Mouse (Mus musculus) common myeloid progenitor, adult 5-6 weeks (primary cell): ENCODE measurements around the gene Perp. TPM values are rescaled to one million over a fixed set of nuclear protein-coding genes. Genes with fewer than 3 reads are reported as not detected.
A peak's percentile ranks its signal among the peaks of the same experiment; 100 is the strongest.

ENCODE experiments used
- ATAC-seq: replicated peaks from 2 replicates; pipeline ENCODE4 v1.8.0; 2016; ENCODE audit warnings: low read depth, mild to moderate bottlenecking, moderate TSS enrichment, inconsistent platforms; ENCODE audit not compliant: poor library complexity, severe bottlenecking
- total RNA-seq: library from RNA; stranded (forward); fragments of 200-1000, 187-1606 nt; gene quantifications from 2 replicates; pipeline ENCODE4 v1.2.3, GENCODE M21; 2017

The Perp gene
- total RNA-seq, 1 experiment from 2014 or later = 3.6 TPM

DNA sequence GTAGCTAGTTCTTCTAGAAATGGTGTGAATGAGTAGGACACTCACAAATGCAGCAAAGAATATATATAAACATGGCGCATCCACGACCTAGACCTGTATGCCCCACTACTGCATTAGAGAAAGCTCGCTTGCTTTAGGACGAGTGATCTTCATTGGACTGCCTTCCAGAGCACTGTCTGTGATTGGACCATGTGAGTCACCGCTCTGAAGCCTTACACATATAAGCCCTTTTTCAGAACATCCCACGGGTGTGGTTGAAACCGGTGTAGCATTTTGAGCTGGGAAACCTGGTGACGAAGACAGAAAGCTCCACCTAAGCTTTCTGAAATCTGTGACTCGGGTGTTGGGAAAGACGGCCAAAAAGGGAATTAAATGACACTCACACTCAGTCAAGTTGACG, 16.0 kb downstream of the Perp start:
- ATAC-seq = no peak

DNA sequence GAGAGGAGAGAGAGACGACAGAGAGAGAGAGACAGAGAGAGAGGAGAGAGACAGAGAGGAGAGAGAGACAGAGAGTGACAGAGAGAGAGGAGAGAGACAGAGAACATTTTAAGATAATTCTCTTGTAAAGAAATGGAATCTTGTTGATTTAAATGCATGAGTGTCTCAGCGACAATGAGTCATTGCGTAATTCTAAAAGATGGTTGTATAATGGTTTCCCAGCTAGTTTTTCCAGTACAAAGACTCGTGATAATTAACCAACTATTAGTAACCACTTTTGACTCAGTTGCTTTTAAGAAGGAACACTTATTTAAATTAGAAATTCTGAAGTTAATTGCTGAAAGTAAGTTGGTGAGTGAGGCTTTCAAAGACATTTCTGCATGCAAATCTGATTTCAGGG, 16.6 kb downstream of the Perp start:
- ATAC-seq = no peak

DNA sequence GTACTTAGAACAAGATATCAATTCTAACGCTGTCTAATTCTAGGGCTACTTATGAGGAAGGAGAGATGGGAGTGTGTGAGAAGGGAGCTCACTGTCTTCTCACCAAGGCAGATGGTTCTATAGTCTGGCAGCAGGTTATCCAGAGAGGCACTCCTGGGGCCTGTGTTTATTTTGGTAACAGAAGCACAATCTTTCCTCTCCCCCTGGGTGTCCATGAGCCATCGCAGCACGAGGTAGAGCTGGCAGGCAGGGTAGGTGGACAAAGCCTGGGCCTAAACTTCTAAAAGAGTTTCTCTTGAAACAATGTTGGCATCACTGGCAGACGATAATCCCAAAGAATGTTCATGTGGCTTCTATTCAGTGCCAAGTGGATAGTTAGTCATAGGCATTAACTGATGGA, 18.5 kb downstream of the Perp start:
- ATAC-seq = no peak

DNA sequence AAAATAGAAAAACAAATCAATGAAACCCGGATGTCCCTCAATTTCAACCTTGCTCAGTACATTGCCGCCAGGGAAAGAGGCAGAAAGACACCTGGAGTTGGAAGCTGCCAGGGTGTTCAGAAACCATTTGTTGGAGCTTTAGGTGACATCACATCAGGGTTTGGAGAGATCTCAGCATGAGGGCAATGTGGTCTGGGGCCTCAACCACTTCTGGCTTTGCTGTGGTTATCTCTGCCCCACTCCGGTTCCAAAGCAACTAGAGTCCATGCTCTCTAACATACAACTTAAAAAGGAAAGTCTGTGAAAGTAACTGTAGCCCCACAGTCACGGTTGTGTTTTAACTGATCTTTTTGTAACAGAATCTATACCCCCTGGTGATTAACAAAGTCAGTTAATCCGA, 19.9 kb downstream of the Perp start:
- ATAC-seq = peak; percentile 80

DNA sequence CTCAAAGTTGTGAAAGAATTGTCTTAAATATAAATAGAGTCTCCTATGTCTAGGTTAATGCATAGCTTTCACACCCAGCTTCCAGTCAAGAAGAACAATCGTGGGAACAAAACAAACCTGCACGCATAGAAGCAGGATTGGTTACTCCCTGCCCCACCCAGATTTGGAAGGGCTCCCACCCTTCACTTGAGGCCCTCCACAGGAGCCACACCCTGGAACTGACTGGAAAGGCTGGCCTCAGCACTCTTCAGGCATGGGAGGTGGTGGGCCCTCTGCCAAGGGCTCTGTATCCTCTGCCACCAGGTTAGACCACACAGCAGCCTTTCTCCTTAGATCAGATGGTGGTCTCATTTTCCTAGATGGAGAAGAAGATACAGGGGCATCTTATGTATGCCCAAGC, 26.2 kb downstream of the Perp start:
- no peak for ATAC-seq

DNA sequence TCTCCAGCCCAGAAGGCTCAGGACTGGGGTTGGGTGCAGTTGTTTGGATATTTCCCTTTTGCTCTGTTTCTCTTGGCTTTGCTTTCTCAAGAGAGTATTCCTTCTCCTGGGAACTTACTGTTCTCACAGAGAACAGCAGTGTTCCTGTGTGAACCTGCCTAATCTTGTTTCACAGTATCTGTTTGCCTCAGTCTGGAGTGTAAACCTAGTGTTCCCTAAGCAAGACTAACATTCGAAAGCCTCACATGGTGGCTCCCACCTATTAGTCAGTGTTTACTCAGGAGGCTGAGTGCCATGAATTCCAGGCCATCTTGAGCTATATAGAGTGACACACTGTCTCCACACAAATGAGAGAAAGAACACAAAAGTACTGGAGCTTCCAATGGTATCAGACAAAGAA, 31.4 kb downstream of the Perp start:
- no peak for ATAC-seq

DNA sequence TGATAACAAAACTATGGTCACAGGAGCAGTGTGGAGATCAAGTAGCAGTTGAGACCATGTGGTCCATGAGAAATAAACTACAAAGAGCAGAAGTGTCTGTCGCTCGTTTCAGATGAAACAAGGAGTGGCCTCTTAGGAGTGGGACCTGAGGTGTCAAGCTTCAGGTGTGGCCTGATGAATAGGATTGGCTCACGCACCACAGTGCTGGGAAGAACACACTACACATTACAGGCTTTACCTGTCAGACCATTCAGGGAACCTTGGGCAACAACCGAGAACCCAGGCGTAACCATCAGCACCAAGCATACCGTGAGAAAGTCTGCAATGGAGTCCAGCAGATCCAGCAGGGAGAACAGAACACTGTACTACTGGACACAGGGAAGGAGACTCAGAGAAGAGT, 33.3 kb downstream of the Perp start:
- no peak for ATAC-seq

DNA sequence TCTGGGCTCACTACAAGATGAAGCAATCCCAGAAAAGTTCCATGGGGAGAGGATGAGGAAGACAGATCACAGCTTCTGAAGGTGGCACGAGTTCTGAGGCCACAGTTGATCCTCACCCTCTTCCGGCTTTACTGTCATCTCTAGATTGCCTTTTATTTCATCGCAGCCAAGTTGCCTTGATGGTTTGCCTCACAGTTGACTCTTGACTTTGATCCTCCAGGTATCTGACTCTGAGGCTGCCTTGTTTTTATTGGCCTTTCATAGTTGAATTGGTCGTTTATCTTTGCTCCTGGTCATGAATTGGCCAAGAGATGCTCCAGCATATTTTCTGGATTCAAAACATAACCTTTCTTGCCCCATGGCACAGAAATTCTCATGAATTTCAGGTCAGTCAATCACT, 34.3 kb downstream of the Perp start:
- ATAC-seq = no peak

DNA sequence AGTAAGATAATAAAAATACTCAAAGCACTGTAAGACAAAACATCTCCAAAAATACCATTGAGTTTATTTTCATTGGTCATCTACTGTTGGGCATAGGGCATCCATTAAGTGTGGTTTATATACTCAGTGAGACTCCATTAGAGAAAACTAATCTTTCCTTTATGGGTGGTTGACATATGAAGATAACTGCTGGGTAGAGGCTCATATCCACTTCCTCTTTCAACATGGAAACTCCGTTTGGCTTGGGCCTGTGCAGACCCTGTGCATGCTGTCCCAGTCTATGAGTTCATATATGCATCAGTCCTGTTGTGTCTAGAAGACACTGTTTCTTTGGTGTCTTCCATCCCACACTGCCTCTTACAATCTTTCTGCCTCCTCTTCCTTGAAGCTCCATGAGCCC, 34.9 kb downstream of the Perp start:
- peak; percentile 62 for ATAC-seq

DNA sequence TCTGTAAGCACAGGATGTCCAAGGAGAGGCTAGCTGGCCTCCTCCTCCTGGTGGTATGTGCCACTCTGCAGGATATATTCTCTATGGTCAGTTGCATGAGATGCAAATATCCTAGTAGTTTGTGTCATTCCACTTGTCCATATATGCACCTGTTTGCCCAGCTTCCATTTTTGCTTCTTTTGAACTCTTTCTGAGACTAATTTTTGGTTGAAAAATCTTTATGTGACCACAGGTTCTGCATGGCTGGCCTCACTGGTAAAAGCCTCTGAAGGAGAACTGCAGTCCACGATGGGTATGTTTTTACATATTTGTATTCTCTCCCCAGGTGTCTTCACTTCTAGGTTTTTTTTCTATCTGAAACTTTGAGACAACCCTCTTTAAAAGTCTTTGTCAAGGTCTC, 37.4 kb downstream of the Perp start:
- ATAC-seq = no peak

DNA sequence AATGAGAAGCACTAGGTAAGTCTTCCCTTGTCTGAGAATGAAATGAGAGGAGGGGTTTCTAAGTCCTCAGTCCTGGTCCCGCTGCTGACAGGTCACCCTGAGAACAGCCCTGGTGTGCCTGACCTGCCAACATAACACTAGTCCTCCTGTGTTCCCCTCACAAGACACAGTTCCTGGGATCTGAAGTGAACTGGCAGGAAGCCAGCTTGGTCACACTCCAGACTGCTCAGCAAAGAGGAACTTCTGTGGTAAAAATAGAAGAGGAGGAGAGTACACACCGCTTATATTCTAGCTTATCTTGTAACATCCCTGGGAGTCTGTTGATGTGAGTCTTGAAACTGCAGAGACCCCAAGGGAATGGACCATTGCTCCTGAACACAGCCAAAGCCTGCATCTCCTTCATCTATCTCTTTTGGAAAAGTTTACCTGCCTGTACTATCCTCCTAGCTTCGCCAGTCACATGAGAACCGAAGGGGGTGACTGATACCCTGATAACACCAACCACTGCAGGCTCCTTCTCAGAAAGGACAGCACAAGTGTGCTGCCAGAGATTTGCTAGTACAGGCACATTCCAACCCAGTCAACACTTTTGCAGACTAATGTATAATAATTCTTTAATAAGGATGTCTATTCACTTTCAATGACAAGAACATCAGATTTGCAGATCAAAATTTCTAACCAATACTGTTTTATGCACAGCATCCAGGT, 42.3 kb downstream of the Perp start:
- peak; percentile 61 for ATAC-seq

DNA sequence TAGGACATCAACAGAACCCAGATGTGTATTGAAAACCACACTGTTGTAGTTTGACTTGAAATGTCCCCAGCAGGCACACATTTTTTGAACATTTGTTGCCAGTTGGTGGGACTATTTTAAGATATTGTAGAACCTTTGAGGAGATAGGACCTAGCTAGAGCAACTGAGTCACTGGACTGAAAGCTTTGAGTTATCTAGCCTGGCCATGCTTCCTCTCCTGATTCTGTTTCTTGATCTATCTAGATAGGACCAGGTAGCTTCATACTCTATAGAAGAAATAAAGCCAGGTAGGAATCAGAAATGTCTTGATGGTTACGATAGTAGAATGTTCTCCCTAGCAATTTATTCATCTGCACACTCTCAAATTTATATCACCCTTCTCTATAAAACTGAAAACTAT, 43.9 kb downstream of the Perp start:
- no peak for ATAC-seq

DNA sequence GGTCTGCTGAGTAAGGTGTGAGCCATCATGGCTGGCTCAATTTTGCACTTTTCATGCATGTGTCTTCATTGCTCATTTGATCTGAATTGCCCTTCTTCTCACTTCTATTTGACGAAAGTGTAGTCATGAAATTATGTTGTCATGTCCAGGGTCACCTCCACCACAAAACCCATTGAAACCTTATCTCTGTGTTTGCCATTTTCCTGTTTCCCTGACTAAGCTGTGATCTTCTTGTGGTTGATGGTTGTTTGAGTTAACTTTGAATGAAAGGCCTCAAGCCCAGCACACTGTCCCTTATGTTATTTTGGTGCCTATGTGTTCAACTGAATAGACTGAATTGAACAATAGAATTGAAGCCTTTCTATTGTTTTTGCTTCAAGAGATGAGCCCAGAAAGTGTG, 44.4 kb downstream of the Perp start:
- ATAC-seq = peak; percentile 59

DNA sequence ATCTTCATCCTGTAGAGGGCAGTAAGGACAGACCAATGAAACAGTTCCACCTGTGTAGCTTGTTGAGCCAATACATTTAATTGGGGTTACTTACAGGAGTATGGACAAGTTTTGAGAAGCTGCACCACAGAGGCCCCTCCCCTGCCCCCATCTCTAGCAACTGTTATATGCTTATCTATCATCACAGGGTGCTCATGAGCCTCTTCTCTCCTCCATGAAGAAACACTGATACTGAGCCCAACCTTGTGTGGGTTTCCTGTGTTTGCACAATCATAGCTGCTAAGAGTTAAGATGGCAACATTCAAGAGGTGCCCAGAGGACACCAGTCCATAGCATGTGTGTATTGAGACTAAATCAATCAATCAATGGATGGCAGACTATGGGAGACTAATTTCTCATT, 46.3 kb downstream of the Perp start:
- peak; percentile 41 for ATAC-seq

DNA sequence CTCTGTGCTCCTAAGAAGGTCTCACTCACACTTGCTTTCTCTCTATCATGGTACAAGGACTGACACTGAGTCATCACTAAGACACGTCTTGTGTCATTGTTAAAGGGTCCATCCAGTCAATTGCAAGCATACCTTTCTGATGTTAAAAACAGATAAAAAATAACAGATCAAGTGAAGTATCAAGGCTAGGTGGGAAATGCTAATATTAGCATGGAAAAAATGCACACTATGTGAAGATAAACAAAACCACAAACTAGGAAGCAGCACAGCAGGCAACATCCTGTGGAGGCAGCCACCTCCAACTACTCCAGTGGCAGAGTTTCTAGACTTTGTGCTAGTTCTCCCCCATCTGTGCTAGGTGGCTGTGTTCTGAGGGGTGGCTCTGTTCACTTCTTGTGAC, 47.3 kb downstream of the Perp start:
- ATAC-seq = peak; percentile 43

DNA sequence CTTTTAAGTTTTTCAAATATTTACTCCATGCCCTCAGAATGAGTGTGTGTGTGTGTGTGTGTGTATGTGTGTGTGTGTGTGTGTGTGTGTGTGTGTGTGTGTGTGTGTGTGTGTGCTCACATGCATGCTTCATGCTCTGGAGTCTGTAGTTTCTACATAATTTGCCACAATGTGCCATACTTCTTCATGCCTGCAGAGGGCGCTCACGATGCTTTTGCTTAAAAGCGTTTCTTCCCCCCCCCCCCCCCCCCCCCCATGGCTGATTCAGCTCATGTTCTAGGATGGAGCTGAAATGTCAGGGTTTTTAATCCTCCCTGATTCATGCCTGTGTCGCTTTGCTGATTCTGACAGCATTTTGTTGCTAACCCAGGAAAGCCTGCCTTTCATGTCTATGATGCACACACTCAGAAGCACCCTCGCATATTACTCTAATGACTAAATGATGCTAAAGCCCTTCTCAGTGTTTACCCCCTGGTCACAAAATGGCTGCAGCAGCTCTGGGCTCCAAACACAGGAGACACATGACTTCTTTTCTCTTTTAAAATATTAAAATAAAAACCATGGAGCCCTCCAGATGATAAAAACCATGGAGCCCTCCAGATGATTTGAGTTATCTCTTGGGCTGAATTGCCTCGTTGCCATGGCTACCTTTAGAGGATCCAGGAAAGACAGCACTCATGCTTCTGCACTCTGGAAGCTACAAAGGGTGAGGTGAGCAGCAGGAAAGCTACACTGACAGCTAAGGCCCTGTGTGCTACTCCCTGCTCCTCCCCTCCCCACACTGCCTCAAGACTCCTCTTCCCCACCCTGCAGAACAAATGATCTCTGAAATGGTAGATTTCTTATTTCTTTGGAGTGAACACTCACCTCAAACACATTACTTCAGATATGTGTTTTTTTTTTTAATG, 49.7 kb downstream of the Perp start:
- no peak for ATAC-seq

DNA sequence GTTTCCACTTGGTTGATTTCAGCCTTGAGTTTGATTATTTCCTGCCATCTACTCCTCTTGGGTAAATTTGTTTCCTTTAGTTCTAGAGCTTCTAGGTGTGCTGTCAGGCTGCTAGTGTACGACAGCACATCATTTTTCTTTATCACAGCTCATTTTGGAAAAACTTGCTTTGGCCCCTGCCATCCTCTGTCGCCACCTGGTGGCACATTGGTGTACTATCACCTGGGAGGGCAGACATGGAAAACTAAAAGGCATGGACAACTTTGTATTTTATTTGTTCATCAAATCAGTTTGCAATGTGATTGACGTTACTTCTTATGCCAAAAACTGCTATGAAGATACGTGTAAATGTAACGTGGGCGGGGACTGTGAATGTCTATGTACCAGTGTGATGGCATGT, 59.3 kb downstream of the Perp start:
- peak; percentile 60; the same call in 1 of the 2 replicates for ATAC-seq

Other genes with a start within 250 kb of the Perp start
- gene Arfgef3, start 101.1 kb upstream of the Perp start, total RNA-seq = 0.44 and 0.50 TPM in 2 replicates
- gene Gm4922, start 58.2 kb upstream of the Perp start, total RNA-seq = not detected in 2 replicates
- gene Tnfaip3, start 170.6 kb downstream of the Perp start, total RNA-seq = 35.0 and 39.9 TPM in 2 replicates